Mouse (Mus musculus): Measurements from ENCODE around the gene Dhx9.
"Not testable (repeated sequence)": the region's sequence is repeated elsewhere in the genome, so short reads cannot be mapped to it uniquely, and the experiment has no call there.

The Dhx9 gene

DNA sequence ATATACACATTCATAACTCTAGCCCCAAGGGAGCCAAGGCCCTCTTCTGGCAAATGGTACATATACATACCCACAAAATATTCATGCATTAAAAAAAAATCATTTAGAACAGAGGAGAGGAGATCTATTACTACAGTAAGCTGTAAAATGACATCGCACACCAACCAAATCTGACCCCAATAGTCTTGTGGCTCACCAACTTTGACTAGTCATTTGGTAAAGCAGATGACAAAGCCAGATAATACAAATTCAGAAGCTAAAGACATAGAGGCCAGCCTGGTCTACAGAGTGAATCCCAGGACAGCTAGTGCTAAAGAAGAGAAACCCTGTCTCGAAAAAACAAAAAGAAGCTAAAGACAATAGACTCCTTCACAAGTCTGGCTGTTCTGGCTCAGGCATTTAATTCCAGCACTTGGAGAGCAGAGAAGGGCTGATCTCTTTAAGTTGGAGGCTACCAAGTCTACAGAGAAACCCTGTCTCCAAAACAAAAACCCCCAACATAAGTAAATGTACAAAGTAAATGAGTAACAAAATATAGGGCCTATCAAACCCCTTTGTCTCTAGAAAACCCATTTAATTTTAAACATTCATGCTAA, 2.2 kb downstream of the Dhx9 start:
- DNase-seq: no peak

DNA sequence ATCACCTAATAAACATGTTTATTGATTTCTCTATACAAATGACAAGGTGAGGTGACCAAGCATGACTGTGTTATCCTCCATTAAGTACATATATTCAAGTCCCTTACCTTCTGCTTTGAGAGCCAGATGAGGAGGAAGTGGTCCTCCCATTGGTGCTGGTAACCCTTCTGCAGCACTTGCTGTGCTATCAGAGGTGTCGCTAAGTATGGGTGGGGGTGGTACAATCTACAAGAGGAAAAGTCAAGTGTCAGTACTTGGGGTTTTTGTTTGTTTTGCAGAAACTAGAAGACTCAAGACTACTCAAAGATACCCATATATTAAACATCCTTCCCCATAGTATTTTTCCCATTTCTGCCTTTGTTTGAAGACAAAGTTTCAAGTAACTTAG, 6.4 kb downstream of the Dhx9 start:
- no peak for DNase-seq

DNA sequence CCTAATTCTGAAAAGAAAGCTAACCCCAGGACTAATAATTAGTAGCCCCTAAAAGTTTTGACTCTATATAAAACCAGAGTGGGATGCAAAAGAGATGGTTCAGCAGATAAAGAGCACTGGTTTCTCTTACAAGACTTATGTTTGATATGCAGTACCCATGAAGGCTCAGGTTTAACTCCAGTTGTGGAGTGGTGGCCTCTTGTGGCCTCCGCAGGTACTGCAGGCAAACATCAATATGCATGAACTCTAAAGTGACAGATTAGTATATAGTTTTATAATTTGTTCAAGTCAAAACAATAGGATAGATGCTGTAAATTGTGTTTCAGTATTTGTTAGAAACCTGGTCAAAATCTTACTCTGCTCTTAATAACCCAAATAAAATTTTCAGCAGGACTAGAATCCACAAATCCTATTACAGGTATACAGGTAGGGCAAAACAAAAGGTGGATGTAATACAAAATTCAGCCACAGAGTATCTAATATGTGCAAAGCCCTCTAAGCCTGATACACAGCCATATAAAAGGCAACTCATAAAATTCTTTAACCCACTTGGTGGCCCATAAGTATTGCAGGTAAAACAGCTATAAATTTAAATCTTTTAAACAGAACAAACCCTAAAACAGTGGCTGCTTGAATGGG, 7.0 kb downstream of the Dhx9 start:
- DNase-seq: peak; percentile 87

DNA sequence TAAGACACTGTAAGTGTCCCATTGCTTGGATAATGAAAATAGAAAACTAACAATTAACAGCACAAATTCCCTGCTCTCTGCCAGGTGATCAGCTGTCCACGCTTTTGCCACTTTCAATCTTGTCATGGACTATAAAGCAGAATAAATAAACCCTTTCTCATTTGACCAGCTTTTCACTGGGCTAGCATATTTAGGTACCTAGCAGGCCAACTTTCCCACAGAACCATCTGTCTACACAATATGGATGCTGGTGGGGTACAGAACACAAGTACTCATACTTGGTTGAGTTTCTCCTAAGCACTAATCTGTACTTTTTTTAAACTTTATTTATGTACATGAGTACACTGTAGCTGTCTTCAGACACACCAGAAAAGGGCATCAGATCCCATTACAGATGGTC, 8.2 kb downstream of the Dhx9 start:
- DNase-seq: no peak

DNA sequence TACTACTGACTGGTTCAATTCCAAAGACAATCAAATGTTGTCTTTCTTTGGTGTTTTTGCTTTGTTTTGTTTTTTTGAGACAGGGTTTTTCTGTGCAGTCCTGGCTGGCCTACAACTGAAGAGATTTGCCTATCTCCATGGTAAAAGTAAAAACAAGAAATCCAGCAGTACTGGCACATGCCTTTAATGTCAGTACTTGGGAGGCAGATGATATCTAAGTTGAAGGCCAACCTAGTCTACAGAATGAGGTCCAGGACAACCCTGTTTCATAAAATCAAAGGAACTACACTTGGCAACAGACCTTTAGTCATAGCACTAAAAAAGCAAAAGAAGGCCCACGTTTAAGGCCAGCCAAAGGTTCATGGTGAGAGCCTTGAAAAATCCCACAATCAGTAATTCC, 25.7 kb downstream of the Dhx9 start:
- no peak for DNase-seq

DNA sequence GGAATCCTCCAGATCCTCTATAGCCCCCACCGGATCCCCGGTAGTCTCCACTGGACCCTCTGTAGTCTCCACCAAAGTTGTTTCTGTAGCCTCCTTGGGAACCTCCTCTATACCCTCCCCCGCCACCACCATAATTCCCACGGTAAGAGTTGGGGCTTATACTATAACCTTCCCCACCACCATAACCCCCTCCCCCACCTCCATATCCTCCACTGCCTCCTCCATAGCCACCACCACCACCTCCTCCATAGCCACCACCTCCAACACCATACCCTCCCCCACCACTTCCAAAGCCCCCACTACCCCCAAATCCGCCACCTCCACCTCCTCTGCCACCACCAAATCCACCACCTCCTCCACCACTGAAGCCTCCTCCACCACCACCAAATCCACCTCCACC, 31.3 kb downstream of the Dhx9 start:
- DNase-seq: no peak

DNA sequence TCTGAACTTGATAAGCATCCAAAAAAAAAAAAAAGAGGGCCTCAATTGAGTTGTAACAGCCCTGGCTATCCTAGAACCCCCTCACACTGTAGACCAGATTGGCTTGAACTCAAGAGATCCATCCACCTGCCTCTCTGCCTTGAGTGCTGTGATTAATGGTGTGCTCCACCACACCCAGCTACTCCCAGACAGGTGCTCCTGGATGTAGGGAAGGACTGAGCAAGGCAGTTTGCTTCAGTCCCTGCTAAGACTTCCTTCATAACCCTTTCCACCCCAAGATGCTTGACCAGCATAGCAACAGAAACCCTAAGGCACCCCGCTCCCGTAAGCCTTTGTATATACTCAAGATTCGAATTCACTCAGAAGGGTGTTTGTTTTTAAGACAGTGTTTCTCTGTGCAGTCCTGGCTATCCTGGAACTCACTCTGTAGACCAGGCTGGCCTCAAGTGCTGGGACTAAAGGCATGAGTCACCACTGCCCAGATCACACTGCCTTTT, 34.3 kb downstream of the Dhx9 start:
- DNase-seq: no peak

DNA sequence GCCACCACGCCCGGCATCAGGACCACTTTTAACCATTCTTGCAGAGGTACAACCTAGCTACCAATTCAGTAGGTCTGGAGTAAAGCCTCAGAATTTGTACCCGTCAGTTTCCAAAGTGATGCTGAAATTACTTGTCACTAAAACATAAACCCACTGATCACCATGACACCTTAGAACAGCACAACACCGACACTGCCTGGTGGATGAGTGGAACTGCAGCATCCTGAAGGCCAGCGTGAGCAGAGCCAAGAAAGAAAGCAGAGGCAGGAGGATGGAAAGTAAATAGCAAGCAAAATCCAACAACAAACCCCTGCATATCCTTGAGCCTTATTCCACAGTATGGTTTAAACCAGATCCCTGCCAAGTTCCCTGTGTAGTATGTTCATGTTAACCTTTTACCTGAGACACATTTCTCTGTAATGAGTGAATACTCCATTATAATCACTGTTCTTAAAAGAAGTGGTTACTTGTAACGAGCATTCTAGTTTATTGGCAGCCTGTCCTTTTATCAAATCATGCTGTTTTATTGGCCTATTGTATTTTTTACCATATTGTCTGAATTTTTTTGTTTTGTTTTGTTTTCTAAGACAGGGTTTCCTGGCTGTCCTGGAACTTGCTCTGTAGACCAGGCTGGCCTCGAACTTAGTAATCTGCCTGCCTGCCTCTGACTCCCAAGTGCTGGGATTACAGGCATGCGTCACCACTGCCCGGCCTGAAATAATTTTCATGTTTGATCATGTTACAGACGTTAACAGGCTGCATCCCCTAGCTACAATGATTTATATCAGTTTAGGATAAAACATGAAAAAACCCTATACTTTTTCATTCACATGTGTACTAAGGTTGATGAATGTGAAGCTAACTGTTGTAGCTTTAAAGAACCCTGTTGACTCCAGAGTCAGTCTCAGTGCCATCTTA, 36.0 kb downstream of the Dhx9 start:
- DNase-seq: peak; percentile 54

DNA sequence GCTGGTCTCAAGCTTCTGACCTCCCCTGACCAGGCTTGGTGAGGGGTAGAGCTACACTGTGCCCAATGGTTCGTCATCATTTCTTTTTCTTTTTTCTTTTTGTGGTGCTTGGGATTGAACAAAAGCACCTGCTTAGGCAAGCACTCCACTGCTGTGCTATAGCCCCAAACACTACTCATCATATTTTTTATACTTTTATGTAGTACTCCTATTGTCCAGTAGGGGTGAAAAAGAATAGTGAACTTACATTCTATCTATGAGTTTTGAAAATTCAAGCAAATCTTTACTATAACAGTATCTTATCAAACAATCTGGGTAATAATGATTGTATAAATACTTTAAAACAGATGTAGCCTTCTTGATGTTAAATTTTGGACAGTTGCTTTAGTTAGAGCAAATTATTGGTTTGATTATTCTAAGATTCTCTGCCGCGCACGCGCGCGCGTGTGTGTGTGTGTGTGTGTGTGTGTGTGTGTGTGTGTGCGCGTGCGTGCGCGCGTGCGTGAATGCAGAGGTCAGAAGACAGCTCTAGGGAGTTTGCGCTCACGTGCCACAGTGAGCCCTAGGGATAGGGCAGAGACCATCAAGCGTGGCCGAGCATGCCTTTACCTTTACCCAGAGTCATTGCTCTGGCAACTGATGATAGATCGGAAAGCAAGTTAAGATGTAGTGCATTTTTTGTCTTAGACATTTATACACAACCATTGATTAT, 41.2 kb downstream of the Dhx9 start:
- DNase-seq: no peak

DNA sequence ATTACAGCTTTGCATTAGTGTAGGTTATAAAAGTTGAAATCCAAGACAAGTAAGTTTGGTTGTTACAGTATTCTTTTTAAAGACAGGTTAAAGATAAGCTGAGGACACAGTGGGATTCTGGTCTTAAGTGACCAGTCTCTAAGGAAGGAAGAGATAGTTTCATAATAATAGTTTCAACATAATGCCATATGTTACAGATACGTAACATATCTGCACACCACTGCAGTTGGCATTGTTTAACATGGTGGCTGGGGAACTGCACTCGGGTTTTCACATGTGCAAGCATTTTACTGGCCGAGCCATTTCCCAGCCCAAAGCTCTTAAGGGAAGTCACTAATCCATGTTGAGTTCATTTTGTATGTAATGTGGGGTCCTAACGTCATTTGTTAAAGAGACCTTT, 43.8 kb downstream of the Dhx9 start:
- DNase-seq: no peak

DNA sequence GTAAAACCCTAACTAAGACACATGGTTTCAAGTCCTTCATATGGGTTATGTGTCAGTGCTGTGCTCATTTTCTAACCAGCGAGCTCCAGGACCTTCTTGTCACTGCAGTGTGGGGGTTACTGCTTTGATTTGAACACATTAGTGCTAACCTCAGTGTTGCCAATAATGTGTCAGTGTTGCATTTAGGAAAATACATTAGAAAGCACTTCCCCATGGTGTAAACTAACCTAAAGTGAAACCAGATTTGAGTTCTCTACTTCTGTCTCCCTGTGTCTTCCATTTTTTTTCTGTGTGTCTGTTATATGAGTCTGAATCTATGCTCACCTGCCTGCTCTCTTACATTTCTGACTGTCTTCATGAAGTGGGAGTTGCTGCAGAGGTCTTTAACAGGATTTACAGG, 44.4 kb downstream of the Dhx9 start:
- DNase-seq: no peak

DNA sequence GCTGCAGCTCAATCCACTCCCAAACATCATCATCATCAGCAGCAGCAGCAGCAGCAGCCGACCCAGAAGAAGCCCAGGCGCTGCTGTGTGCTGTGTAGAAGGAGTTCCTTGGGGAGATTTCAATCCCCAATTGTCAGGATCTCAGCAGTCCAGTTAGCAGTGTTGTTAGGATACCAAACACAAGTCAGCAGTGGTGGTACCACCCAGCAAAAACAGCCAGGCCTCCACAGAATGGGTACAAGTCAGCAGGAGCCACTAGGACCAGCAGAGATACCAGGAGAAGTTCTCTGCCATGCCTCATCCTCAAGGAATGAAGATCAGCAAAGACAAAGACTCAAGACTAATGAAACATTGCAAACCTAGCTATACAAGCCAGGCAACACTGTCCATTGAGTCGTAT, 45.8 kb downstream of the Dhx9 start:
- no peak for DNase-seq

DNA sequence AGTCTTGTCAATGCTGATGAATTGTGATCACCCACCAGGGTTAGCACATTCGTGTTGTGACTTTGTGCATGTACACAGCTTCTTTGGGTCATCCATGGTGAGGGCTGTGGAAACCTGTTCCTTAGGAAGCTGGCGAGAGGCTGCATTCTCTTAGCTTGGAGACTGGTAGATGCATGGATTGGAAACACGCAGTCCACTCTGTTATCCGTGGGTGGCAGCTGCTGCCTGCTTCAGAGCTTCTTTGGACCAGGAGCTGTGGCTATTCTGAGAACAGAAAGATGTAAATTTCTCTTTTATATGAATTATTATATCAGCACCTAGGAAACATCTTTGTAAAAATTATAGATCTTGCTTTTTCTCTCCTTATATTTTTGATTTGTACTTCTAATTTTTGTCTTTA, 46.7 kb downstream of the Dhx9 start:
- DNase-seq: no peak

DNA sequence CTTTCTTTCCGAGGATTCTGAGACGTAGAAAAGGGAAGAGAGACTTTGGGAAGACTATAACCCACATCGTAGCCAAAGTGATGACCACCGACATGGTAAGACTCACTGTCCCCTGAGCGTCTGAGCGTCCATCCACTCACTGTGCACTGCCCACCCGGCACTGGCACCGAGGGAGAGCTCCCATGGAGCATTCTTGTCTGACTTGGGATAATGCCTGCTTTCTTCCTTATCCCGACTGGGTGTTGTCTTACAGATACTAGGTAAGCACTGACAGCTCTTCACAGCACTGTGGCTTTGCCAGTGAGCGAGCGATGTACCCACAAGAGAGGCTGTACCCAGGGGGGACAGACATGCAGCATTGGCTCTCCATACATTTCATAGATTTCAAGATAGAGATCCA, 49.9 kb downstream of the Dhx9 start:
- no peak for DNase-seq

DNA sequence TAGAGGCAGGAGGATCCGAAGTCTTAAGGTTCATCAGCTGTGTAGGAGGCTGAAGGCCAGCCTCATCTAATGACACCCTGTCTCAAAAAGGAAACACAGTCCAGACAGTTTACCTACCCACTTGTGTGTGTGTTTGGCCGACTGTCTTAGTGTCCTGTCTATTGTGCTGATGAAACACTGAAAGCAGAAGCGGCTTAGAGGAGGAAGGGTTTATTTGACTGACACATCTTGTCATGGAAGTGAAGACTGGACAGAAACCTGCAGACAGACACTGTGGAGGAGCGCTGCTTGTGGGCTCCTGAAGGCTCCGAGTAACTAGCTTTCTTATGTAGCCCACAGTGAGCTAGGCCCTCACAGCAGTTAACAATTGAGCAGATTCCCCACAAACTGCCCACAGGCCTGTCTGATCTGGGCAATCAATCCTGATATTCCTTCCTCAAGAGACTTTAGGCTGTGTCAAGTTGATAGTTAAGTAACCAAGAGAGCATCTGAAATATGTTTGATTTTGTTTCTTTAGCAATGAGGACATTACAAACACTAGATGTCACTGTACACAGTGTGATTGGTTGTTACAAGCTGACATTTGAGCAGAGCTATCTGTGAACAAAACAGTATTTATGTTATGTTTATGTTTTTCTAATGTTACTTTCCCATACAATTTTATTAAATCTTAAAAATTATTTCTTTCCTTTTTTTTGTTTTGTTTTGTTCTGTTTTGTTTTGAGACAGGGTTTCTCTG, 53.4 kb downstream of the Dhx9 start:
- DNase-seq: peak; percentile 25

DNA sequence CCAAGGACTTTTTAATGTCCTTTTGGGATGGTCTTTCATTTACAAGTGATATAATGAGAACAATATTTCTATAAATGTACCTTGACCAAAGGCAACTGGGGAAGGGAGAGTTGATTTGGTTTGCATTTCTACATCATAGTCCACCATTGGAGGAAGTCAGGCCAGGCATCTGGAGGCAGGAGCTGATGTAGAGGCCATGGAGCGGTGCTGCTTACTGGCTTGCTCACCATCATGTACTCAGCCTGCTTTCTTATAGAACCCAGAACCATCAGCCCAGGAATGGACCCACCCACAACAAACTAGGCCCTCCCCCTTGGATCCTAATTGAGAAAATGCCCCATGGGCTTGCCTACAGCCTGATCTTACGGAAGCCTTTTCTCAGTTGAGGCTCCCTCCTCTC, 55.1 kb downstream of the Dhx9 start:
- DNase-seq: no peak

DNA sequence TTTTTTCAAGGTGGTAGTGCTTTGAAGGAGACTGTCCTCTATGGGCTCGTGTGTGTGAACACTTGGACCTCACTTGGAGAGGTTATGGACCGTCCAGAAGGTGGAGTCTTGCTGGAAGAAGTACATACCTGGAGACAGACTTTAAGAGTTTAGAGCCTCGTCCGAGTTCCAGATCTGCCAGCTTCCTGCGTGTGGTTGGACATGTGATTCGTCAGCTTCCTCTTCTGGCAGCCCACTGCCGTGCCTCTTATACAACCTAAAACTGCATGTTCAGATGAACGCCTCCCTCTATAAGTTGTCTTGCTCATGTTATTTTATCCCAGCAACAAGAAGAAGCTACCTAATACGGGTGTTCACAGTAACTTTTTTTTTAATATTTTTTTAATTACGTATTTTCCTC, 55.8 kb downstream of the Dhx9 start:
- DNase-seq: peak; percentile 51

DNA sequence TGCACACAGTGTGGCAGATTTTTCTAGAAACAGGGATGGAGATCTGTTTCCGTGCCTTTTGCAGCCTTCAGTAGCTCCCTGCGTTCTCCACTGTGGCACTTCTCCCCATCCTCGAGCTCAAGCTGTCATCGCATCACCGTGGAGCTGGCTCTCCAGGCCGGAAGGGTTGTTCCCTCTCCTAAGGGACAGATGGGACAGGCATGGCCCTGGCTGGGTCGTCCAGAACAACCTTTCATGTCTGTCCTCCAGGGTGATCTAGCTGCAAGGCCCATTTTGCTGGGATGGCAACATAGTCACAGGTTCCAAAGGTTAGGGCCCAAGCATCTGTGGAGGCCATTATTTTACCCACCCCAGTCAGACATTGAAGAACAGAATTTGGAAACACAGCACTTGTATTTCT, 56.3 kb downstream of the Dhx9 start:
- DNase-seq: no peak

DNA sequence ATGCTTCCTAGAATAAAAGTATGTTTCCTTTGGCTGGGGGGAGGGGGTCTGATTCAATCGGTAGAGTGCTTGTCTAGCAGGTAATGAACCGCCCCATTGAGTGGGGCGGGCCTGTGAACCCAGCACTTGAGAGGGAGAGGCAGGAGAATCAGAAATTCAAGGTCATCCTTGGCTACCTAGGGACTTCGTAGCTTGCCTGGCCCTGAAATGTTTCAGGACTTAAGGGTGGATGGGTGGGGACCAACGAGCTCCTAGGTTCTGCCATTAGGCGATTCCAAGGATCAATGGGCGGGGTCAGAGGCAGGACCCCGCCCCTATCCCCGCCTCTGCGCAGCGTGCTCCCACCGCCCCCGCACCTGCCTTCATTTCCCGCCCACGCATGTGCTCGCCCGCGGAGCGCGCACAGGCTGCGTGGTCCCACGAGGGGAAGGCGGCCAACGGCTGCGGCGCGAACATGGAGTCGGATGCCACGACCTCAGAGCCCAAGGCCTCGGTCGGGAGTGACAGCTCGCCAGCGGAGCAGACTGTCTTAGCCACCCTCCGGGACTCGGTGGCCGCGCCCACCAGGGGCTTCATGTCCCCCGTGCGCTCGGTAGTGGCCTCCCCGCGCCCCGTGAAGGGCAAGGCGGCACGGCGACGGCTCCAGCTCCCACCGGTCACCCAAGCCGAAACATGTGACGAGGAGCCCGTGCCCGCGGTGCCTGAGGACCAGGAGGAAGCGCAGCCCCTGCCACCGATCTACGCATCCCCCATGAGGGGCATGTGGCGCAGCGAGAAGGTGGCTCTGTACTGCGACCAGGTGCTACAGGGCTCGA, 62.5 kb downstream of the Dhx9 start, which contains the start of gene Shcbp1l:
Gene Shcbp1l, plus strand, starts transcription at position 393 of the 815 bp plus-strand sequence.
- peak; percentile 72 for DNase-seq

DNA sequence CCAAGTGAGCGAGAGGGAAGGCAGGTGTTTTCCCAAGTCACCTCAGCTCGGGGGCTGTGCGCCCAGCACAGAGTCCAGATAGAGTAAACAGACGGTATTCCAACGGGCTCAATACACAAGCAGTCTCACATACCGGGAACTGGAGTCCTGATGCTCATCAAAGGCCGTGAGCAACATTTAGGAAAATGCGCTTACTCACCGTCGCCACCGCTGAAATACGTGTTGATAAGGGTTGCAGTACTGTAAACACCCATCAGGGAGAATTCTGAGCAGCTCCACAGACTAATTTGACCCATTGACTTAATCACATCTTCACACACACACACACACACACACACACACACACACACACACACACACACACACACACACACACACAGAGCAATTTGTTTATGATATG, 63.2 kb downstream of the Dhx9 start:
- DNase-seq: no peak

DNA sequence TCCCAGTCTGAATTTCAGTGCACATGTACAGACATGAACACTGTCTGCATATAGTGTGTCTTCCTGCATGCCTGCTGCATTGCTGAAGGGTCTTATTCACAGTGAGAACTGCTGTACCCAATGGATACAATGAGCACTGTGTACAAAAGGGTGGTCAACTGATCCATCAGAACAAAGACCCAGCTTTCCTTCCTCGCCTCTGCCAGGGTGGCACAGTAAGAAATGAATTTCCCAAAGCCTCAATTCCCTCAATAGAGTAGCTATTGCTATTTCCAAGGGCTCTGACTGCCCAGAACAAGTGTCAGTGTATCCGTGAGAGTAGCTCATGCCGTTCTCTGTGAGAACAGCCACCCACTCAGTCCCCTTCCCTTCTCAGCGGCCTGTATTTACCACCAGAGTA, 69.7 kb downstream of the Dhx9 start:
- DNase-seq: not testable (repeated sequence)
